Mouse (Mus musculus) lung, postnatal 4 days (tissue): Measurements from ENCODE around the gene Stambp.
A peak's percentile ranks its signal among the peaks of the same experiment; 100 is the strongest.
"Not testable (repeated sequence)": the region's sequence is repeated elsewhere in the genome, so short reads cannot be mapped to it uniquely, and the experiment has no call there.

Experiments used
- DNase-seq, 2 experiments: peaks; one replicate each; pipeline ENCODE4 v3.0.0; 2021

The Stambp gene

DNA sequence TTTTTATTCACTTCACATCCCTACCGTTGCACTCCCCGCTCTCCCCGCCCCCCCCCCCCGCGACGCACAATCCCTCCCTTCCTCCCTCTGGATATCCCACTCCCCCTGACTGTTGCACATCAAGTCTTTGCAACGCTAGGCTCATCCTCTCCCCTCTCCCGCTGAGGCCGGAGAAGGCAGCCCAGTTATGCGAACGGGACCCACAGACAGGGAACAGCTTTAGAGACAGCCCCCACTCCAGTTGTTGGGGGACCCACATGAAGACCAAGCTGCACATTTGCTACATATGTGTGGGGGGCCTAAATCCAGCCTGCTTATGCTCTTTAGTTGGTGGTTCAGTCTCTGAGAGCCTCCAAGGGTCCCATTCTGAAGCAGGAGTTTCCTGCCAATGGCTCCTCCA is at the start of gene Stambp:
Stambp (minus strand) TSS at position 59 of the 400 bp plus-strand sequence.
- peak in 1 of 2 experiments; percentile 21 for DNase-seq

DNA sequence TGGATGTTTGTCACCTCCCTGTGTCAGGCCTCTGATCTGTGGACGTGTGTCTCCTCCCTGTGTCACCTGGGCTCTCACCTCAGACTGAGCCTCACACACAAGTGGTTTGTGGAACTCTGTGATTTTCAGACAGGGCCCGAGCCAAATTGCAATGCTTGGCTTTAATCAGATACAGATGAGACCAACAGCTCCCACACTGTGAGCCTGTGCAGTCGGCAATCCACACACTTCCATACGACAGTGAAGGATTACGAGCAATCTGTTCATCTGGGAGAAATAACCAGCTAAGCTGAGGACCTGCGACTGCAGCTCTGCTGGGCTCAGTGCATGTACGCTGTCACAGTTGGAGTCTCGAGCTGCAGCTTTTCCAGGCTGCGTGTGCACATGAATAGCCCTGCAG is 47.4 kb upstream of the Stambp start:
- no peak for DNase-seq

DNA sequence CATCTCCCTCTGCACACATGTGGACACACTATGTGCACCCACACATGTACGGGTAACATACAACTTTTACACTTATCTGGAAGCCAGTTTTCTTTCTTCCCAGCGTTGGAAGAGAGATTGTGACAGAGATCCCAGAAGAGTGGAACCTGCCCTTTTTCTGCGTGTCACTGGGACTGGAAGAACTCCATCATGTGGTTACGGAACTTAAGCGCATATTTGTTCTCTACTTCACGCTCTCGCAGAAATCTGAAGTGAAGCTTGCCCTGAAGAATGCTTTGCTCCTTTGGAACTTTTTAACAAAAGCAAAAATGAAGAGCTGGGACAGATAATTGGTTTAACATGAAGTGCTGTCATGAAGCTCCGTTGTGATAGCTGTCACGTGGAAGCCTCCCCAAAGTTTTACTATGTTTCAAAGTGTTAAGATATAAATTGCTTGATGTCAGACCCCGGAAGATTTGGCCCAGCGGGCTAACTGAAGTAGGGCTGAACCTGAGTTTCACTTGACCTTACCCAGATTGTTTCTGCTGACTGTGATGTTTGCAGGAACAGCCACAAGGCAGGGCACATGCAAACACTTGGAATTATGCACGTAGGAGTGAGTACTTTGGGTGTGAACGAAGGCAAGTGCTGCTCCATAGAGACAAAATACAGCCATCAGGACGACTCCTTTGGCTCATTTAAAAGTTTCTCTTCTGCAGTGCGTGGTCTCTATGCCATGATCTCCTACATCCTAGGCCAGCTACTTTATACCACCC is 45.2 kb upstream of the Stambp start:
- DNase-seq = peak in 1 of 2 experiments; percentile 29

DNA sequence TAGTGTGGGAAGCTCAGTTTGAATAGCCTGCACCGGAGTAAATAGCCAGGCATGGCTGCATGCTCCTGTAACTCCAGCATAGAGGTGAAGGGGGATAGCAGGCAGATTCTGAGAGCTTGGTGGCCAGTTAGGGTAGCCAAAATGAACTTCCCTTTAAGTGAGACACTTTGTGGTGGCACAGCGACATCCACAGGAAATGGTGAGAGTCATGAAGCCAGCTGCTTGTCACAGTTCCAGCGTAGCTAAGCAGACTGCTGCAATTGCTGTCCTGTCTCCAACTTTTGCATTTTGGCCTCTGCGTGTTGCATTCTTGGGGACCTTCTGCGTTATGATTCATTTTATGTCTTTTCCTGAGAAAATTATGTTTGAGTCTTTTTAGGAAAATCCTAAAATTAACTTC is 44.0 kb upstream of the Stambp start:
- peak; percentile 78 to 80 for DNase-seq

GRCm38 (mm10) chr6:83614469-83614868 is 41.9 kb upstream of the Stambp start:
- DNase-seq = no peak

GRCm38 (mm10) chr6:83612976-83613375 is 40.4 kb upstream of the Stambp start:
- DNase-seq = no peak

DNA sequence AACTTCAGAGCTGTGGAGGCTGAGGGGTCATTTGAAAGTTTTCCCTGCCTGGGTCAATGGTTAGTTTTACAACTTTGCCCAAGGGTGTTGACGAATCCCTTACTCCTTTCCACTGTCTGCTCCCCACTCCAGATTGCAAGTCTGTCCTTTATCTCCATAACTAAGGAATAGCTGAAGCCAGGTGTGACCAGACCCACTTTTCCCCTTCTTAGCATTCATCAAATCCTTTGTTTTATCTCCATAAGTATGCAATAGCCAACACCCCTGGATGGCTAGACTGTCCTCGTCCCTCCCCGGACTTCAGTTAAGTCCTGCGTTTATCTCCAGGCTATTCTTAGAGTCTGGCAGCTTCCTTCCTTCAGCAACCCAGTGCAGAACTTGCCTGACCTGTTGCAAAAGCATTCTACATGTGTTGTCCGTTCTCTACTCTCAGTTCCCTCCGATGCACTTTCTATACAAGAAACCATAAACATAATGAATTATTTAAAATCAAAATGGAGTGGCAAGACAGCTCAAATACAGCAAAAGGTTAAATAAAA is 27.2 kb upstream of the Stambp start:
- no peak for DNase-seq

GRCm38 (mm10) chr6:83599060-83599550 is 26.6 kb upstream of the Stambp start:
- no peak for DNase-seq

DNA sequence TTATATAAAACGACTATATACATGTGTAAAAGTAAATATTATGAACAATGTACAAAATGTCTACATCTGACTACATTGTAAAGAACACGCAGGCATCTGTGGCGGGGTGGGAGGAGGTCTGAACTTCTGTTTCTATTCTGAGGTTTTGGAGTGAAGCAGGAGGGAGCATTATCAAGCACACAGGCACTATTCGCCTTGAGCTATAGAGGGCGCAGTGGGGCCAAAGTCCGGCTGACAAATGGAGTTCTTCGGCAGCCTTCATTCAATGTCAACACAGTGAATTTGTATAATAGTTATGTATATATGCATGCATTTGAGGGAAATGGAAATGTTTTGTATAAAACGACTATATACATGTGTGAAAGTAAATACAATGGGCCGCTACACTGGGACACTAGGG is 26.1 kb upstream of the Stambp start:
- peak in 1 of 2 experiments; percentile 63 for DNase-seq

GRCm38 (mm10) chr6:83597988-83598387 is 25.5 kb upstream of the Stambp start:
- DNase-seq = no peak

GRCm38 (mm10) chr6:83595035-83595434 is 22.5 kb upstream of the Stambp start:
- no peak for DNase-seq

DNA sequence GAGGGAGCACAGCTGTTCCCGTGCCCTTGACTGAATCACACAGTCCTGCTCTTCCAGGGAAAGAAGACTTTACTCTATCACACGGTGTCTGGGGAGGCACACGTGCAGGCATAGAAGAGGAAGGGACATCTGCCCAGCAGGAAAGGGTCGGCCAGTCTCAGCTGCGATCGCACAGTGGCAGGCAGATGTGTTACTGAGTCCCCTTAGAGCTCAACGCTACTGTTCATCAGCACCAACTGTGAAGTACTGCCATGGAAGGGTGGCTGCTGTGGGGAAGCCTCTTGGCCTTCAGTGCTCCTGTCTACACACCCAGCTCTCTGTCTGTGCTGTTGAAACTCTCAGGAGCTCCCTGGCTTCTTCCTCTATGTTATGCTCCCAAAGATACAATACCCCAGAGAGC is 21.4 kb upstream of the Stambp start:
- no peak for DNase-seq

DNA sequence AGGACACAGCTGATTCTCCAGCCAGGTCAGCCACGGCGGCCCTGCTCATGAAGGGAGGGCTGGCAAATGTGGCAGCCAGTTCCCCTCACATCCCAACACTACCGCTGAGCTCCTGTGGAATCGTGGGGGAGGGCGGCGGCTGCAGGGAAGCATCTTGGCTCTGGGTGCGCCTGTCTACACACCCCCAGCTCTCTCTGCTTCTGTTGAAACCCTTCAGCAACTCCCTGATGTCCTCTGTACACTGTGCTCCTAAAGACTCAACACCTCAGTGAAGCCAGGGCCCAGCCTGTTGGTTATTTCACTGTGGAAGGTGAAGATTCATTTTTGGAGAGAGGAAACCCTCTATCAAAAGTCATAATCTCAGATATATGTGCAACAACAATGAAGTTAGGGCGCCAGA is 19.5 kb upstream of the Stambp start:
- no peak for DNase-seq

DNA sequence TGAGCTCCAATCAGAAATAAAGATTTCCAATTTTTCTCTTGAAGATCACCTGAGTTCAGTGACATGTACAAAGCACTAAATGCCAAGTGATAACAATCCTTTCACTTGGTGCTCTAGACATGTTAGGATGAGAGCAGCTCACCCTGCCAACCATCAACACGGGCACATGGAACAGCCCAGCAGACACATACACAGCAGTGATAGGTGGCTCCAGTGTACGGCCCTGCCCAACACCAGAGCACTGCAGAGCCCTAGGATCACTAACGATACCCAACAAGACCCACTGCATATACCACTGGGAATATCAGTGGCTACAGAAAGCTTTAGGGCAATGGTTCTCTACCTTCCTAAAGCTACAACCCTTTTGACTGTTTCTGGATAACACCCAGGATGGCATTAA is 17.8 kb upstream of the Stambp start:
- no peak for DNase-seq

GRCm38 (mm10) chr6:83587191-83587590 is 14.7 kb upstream of the Stambp start:
- not testable (repeated sequence) for DNase-seq

GRCm38 (mm10) chr6:83585328-83585727 is 12.8 kb upstream of the Stambp start:
- DNase-seq = not testable (repeated sequence)

DNA sequence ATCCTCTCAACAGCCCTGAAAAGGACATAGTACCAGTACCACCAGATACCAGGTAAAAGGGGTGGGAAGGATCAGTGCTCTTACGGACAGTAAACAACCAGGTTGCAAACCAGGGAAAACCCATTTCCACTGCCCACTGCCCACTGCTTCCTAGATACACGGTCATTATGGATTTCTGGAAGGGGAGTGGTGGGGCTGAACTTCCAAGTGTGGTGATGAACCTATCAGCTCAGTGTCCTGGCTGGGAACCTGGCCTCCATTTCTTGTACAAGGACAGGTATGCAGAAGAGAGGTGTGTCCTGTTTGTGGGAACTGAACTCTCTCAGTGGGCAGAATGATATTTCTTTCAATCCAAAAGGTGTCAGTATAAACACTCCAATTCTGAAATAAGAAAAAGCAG is 11.1 kb upstream of the Stambp start:
- no peak for DNase-seq

GRCm38 (mm10) chr6:83582938-83583270 is 10.4 kb upstream of the Stambp start:
- DNase-seq = peak in 1 of 2 experiments; percentile 46

DNA sequence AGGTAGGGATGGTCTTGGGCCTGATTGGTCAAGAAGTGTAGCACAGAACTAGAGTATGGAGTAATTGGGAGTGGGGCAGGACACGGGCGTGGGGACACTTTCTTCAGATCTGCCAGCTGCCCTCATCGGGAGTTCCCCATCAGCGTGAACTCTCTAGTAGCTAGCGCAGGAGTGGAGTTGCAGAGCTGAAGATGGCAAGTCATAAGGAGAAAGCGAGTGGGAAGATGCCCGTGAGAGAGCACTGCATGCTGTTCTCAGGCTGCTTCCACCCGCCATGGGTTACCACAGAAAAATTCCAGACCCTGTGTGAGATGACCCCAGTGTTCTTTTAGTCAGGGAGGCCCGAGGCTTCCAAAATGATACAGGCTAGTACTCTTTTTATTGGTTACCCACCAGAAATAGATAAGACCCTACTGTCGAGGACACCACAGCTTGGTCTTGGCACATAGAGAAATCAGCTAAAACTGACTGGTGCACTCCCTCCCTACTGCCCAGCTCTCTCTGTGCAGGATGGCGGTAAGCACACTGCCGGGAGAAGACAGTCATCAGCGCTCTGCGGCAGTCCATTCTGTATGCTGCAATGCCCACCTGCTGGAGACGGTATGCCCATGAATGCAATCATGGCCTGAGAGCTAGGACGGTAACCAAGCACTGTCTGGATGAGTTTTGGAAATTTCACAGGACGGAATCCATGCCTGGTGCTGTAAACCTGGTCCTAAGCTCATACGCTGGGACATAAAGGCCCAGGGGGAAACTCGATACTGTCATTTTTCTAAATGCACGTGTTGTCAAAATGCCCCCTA is 9.8 kb upstream of the Stambp start:
- DNase-seq = no peak

- peak in 1 of 2 experiments; percentile 17 for DNase-seq
These were observed 5.0 kb upstream of the Stambp start for GRCm38 (mm10) chr6:83577534-83577933.

DNA sequence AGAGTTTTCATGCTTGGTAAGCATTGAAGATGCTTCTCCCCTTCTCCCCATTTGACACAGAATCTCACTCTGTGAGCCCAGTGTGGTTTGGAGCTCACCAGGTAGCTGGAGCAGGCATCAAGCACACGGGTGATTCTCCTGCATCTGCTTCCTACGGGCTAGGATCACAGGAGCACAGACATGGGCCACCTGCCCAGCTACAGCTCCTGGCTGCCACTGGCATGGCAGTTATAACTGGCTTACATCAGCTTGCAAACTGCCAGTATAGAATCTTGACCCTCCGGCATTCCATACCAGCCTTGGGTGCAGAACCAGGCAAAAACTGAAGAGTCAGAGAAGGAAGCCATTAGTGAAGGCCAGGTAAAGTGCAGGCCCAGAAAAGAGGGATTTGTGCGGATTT is 3.1 kb upstream of the Stambp start:
- peak in 1 of 2 experiments; percentile 8 for DNase-seq

GRCm38 (mm10) chr6:83571840-83572667 is 475 bp downstream of the Stambp start:
- peak; percentile 91 for DNase-seq
